Mouse (Mus musculus) cerebellum, adult (tissue): ENCODE results near the gene Abce1.
"Not testable (repeated sequence)": the region's sequence is repeated elsewhere in the genome, so short reads cannot be mapped to it uniquely, and the experiment has no call there.

ENCODE experiments used
- ATAC-seq: cut with Nextera tagmentation; 2 replicates; pipeline ENCODE4 v1.9.2; 2017; ENCODE audit warnings: mild to moderate bottlenecking, moderate library complexity, mixed read lengths; ENCODE audit not compliant: insufficient number of reproducible peaks, low FRiP score, low TSS enrichment

Abce1 gene

DNA sequence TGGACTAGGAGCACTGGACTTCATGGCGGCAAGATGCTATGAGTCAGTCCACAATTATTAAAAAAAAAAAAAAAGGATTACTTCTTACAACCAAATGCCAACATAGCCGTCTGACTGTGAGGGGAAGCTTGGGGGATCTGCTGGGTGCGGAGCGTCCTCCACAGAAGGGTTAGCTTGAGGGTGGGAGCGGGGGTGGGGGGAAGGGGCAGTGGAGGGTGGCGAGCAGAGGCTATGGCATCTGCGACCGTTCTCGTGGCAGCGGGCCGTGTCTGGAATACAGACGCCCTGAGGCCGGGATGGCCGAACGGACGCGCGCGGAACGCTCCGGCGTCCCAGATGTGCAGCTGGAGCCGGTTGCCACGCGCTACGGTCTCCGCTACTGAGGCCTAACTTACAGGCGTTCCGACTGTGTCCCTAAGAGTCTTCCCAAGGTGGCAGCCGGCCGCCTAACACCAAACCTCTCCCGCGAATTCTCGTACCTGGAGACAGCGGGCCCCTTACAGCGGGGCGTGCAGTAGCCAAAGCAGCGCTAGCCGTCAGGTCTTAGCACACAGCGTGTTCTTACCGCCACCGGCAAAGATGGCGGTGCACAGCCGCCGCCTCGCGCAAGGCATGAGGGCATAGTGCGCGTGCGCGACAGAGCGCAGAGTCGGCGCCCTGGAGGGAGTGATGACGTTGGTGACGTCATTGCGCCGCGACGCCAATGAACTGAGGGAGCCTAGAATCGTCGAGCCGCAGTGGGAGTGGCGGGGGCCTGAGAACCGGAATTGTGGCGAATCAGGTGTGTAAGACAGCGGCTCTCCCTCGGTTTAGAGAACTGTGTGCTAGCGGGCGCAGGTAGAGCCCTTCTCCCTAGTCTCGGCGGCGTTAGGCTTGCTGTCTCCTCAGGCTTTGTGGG is at the start of gene Abce1, which contains the start of gene Anapc10:
TSS of gene Abce1 (minus strand) at position 677 of the 898 bp plus-strand sequence.
TSS of gene Anapc10 (plus strand) at position 757 of the 898 bp plus-strand sequence.
- ATAC-seq = peak; percentile 98

DNA sequence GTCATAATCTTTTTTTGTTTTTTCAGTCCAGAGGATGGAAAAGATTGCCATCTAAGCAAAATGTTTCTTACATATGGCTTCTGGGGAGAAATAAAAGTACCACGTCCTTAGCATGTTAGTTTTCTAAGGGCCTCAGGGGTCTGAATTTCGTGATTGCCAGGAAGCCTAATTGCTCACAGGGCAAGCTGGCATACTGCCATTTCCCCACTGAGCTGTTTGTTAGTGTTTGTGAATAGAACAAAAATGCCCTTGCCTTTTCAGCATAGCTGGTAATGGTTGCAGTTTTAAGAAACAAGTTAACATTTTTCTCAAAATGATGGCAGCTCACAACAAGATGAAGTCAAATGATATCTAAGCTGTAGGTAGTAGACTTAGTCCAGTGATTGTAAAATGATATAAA is 38.8 kb upstream of the Abce1 start:
- no peak for ATAC-seq

- ATAC-seq = no peak
Measured at GRCm38 (mm10) chr8:79748591-79748990, 37.1 kb upstream of the Abce1 start.

DNA sequence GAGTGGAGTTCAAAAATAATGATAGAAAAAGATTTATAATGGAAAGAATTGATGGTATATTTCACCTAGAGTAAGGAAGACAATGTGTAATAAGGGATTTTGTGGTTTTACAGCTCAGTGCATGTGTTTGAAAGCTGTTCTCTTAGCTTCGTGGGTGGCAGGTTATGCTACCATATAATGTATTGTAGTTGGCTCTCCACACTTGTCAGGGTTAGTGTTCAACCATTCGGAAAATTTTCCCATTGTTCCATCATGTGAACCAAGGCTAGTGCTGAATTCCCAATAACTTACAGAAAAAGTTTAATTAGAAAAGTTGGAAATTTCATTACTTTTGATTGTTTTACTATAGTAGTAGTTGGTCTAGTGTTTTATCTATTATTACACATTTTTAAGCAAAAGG is 36.6 kb upstream of the Abce1 start:
- no peak for ATAC-seq

- peak; percentile 74 for ATAC-seq
Measured at GRCm38 (mm10) chr8:79734304-79734703, 22.8 kb upstream of the Abce1 start.

DNA sequence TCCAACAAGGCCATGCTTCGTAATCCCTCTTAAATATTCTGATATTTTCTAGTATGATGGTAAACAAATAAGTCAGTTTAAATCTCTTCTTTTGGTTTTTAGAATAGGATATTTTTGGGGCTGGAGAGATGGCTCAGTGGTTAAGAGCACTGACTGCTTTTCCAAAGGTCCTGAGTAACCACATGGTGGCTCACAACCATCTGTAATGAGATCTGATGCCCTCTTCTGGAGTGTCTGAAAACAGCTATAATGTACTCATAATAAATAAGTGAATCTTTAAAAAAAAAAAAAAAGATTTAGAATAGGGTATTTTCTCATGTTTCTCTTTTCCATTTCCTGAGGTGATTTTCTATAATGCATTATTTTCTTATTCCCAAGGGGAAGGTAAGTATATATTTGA is 16.4 kb upstream of the Abce1 start:
- no peak for ATAC-seq

GRCm38 (mm10) chr8:79724589-79724988 is 13.0 kb upstream of the Abce1 start:
- ATAC-seq = no peak

DNA sequence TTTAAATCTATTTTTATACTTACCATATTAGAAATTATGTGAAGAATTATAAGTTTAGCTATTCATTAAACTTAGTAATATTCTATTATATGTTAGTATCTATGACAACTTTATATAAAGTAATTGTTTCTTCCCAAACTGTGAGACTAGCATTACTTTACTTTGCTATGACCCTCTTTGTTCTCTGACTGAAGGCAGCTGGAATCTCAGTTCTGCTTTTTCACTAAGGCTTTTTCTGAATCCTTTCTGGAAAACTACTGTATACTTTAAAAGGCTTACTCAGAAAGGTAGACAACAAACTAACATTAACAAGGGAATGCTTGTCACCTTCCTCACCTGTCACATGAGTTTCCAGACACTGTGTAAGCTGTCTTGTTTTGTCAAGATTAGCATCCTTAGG is 11.8 kb upstream of the Abce1 start:
- no peak for ATAC-seq

- no peak for ATAC-seq
Measured at GRCm38 (mm10) chr8:79721537-79721936, 10.0 kb upstream of the Abce1 start.

DNA sequence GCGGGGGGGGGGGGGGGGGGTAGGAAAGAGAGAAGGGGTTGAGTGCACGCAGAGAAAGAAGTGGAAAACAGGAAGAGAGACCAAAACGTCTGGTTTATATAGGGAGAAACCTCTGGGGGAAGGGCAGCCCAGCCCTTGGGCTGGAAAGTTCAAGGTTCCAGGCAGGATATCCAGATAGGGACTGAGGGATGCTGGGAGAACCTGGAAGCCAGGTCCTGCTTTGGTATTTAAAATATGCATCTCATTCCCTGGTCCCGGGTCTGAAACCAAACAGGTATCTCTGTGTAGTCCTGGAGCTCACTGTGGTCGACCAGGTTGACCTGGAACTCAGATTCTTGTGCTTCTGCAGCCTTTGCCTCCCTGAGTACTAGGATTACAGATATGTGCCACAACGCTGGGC is 1.1 kb upstream of the Abce1 start:
- no peak for ATAC-seq

- no peak for ATAC-seq
Measured at GRCm38 (mm10) chr8:79706687-79707086, 4.9 kb downstream of the Abce1 start.

DNA sequence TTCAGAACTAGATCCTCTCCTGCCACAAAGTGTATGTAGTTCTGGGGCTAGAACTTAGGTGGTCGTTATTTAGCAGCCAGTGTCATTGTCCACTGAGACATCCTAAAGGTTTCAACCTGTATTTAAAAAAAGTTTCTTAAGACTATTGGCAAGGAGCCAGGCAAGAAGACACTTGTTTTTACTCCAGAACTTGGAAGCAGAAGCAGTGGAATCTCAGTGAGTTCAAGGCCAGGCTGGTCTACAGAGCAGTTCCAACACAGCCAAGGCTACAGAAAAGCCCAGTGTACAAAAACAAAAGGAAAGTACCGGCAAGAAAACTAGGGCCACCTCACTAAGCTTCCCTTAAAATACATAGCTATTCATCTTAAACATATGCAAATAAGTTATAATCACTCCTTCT is 19.0 kb downstream of the Abce1 start:
- ATAC-seq = no peak

GRCm38 (mm10) chr8:79685927-79686326 is 25.6 kb downstream of the Abce1 start:
- not testable (repeated sequence) for ATAC-seq

DNA sequence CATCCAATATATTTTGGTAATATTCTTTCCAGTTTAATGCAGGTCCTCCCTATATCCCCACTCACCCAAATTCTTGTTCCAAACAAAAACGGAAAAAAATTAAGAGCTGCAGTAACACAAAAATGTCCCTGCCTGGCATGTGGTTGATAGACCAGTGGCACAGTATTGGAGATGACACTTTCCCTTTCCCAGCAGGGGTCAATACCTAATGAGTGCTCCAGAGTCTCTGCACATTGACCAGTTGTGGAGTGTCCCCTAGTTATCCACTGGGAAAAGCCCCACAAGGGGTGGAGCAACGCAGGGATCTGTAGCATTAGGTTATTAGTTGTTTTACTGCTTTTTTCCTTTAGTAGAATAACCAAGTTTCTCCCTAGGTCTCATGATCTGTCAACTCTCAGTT is 30.6 kb downstream of the Abce1 start:
- ATAC-seq = 0 out of 2 replicates have a peak, but pooled peaks have one; percentile 27

DNA sequence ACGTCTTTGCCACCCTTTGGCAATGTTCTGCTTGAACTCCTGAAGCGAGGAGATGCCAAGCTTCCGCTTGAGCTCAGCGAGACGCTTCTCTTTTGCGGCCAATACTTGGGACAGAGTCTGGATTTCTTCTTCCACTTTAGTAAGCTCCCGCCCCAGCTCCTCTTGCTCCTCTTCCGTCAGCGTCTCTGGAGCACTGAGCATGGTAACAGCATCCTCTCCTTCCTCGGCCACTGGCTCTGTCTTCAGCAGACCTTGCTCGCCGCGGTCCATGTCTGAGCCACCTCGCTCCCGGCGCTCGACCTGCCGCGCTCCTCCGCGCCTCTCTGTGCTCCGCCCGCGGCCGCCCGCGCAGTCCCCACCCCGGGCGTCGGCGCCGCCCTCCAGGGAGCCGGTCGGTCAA is 31.0 kb downstream of the Abce1 start:
- peak; percentile 76 for ATAC-seq

GRCm38 (mm10) chr8:79680083-79680482 is 31.5 kb downstream of the Abce1 start:
- not testable (repeated sequence) for ATAC-seq

DNA sequence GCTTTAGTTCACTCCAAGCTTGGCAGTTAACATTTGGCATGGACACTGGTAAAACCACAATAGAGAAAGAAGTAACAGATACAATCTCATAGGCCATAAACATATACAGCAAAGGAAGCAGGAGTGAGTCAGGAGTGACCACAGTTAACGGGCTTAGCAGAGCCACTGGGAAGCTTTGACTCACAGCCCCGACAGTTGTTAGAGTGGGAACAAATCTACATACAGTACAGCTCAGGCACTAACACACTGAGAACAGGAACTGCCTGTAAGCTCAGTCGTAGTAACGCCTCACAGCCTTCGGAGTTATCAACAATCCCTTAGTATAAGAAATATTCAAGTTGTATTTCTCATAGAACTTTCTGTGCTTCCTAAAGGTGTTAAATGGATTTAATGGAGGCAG is 32.5 kb downstream of the Abce1 start:
- no peak for ATAC-seq

GRCm38 (mm10) chr8:79676461-79676860 is 35.1 kb downstream of the Abce1 start:
- no peak for ATAC-seq

DNA sequence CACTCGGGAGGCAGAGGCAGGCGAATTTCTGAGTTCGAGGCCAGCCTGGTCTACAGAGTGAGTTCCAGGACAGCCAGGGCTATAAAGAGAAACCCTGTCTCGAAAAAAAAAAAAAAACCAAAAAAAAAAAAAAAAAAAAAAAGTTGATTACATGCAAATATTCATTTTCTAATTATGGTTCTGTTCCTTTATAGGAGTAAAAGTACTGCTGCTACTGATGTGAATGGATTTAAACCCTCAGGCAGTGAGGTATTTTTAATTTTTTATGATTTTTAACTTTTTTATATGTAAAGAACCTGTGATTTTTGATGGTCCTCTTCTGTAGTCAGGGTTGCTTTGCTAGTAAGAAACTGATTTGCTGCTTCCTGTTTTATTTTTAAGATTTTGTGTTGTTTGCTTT is 52.8 kb downstream of the Abce1 start:
- ATAC-seq = not testable (repeated sequence)

GRCm38 (mm10) chr8:79653736-79654135 is 57.8 kb downstream of the Abce1 start:
- no peak for ATAC-seq

DNA sequence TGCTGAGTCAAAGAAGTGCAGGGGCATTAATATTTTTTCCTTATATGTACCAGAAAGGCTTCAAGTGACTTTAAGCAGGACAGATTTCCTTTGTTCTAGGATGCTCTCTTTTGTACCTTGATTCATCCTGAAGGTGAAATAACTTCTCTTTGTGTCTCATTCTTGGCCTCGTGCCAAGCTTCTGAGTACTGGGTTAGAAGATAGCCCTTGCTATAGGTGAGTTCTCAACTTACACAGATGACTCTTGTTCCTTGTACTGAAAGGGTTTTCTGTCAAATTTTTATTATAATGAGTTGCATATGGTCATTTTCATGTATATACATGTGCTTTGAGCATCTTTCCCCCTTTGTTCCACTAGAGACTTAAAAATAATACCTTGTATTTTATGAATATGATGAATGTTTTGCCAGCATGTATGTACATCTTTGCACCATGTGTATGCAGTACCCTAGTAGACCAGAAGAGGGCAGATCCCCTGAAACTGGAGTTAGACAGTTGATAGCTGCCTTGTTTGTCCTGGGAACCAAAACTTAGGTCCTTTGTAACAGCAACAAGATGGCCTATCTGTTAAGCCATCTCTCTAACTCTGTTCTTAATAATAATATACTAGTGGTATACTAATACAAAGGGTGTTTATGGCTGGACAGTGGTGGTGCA is 61.3 kb downstream of the Abce1 start:
- ATAC-seq = no peak

GRCm38 (mm10) chr8:79649569-79649968 is 62.0 kb downstream of the Abce1 start:
- ATAC-seq = no peak
